Mouse (Mus musculus): ENCODE measurements around the gene Ptprt. TPM values are rescaled to one million over a fixed set of nuclear protein-coding genes. Genes with fewer than 3 reads are reported as not detected.
A peak's percentile ranks its signal among the peaks of the same experiment; 100 is the strongest.

Gene Ptprt
- polyA plus RNA-seq, 1 experiment from 2014 or later, result 0.05 TPM

DNA sequence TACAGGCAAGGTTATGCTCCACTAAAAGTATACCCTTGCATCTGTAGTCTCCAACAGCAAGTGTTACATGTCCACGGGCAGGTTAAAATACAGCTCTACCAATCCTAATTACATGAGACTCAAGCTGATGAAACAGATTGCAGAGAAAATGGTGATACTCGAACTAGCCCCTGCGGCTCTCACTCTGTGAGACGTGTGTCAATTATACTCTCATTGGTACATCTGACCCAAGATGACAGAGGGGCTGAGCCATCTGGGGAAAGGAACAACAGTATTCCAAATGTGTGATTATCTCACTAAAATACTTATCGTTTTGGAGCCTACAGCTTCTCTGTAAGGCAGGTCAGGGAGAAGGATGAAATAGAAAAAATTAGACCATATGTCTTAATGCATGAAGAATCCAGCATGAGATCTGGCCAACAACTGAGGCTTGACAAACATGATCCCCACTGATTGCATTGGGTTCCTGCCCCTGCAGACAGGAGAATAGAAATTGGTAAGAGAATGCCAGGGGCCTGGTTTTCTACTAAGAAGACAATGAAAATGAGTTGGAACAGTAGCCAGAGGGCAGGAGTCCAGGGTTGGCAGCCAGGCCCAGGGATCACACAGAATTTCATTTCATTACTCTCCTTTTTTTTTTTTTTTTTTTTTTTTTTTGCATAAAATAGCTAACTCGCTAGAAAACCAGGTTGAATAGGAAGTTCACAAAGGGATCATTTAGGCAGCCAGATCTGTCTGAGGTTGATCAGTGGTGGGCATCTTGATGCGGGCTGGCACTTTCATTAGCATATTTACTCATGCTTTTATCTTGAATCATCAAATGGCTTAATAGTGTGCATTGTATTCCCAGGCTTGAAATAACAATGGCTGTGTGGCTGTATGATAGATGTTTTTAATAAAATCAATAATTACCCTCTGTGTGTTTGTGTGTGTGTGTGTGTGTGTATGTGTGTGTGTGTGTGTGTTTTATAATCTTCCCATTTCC lies 699.5 kb downstream of the Ptprt start:
- Histone ChIP-seq H3K36me3 (ENCODE audit: control insufficient read depth, insufficient read depth) (no peaks in the 10 kb centered on the region), H3K9me3 (replicated peaks; ENCODE audit: control insufficient read depth, low read length) (no peaks in the 10 kb centered on the region), H3K9ac (ENCODE audit: low read depth, low read length) (no peak overlapping the region), H3K4me2 (ENCODE audit: low read depth, low read length) (no peak overlapping the region), H3K27me3 (ENCODE audit: control insufficient read depth, insufficient read depth, low read depth, low read length) (no peaks in the 10 kb centered on the region), H3K27ac (ENCODE audit: low read length) (no peak overlapping the region), H3K4me1 (ENCODE audit: control insufficient read depth, low read depth, low read length) (no peaks in the 10 kb centered on the region), H3K4me3 (ENCODE audit: low read depth, low read length) (no peak overlapping the region)
- ATAC-seq (ENCODE audit: low read depth), result no peak
- 60% methylated on average over 7 of the region's 7 CpGs for WGBS (ENCODE audit: insufficient replicate concordance)

DNA sequence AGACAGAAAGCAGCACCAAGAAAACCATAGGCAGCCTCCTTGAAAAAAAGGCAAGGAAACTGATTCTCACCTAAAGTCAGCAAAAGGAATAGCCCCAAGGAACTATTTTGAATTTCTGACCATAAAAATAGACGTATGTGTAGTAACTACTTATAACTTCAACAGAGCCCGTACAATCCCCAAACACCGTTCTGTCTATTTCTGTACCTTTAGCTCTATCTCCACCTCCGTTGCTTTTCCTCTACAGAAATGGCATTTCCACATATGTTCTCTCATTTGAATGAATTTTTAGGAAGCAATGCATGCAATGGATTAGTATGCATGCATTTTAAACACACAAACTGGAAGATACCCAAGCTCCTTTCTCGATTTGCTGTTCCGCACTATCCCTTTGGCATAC lies 715.5 kb downstream of the Ptprt start:
- Histone ChIP-seq H3K27ac (ENCODE audit: low read length) (no peak overlapping the region), H3K9ac (ENCODE audit: low read depth, low read length) (no peak overlapping the region), H3K4me1 (ENCODE audit: control insufficient read depth, low read depth, low read length) (peaks cover 2% of the 10 kb centered on the region), H3K27me3 (ENCODE audit: control insufficient read depth, insufficient read depth, low read depth, low read length) (no peaks in the 10 kb centered on the region), H3K36me3 (ENCODE audit: control insufficient read depth, insufficient read depth) (no peaks in the 10 kb centered on the region), H3K4me3 (ENCODE audit: low read depth, low read length) (no peak overlapping the region), H3K4me2 (ENCODE audit: low read depth, low read length) (no peak overlapping the region), H3K9me3 (replicated peaks; ENCODE audit: control insufficient read depth, low read length) (no peaks in the 10 kb centered on the region)
- no peak for ATAC-seq (ENCODE audit: low read depth)
- 75% methylated on average over 6 of the region's 6 CpGs for WGBS (ENCODE audit: insufficient replicate concordance)

DNA sequence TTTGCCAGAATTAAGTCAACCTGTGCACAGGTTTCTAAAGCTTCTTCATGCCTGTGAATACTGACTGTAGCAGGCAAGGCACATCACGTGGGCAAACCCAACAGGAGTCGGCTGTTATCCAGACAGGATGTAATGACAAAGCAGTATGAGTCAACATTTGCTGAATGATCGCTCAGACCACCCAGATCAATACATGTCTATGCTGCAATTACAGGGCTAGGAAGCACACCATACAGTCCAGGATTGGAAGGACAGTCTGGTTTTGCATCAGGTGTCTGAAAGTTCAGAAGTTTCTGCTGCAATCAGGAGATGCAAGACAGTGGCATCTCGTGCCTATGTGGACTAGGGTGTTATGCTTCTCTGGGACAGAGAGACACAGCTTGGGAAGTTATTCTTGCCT lies 716.3 kb downstream of the Ptprt start:
- no peak overlapping the region for H3K9ac ChIP-seq (ENCODE audit: low read depth, low read length)
- H3K27me3 ChIP-seq (ENCODE audit: control insufficient read depth, insufficient read depth, low read depth, low read length), result no peaks in the 10 kb centered on the region
- H3K27ac ChIP-seq (ENCODE audit: low read length), result no peak overlapping the region
- 40% methylated on average over 4 of the region's 4 CpGs for WGBS (ENCODE audit: insufficient replicate concordance)
- no peaks in the 10 kb centered on the region for H3K36me3 ChIP-seq (ENCODE audit: control insufficient read depth, insufficient read depth)
- no peaks in the 10 kb centered on the region for H3K9me3 ChIP-seq (replicated peaks; ENCODE audit: control insufficient read depth, low read length)
- H3K4me1 ChIP-seq (ENCODE audit: control insufficient read depth, low read depth, low read length), result peaks cover 2% of the 10 kb centered on the region
- no peak overlapping the region for H3K4me2 ChIP-seq (ENCODE audit: low read depth, low read length)
- H3K4me3 ChIP-seq (ENCODE audit: low read depth, low read length), result no peak overlapping the region
- peak; percentile 81 for ATAC-seq (ENCODE audit: low read depth)

DNA sequence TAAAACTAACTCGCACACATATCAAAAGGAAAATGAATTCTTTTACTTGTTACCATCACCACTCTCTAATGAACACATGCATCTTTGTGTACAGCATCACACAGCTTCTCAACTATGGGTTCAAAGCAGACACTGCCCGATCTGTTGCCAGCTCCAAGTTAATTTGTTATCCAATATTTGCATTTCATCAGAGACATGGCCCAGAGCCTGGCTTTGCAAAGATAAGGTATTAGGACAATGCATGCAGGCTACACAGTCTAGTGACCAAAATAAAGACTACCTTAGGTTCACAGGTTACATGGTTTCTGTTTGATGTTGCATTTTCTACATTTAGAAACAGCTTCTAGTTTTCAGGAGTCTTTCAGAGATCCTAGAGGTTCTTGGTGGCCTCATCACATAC lies 719.0 kb downstream of the Ptprt start:
- Histone ChIP-seq H3K27ac (ENCODE audit: low read length) (peak overlapping the region; percentile 60), H3K4me1 (ENCODE audit: control insufficient read depth, low read depth, low read length) (peaks cover 2% of the 10 kb centered on the region), H3K27me3 (ENCODE audit: control insufficient read depth, insufficient read depth, low read depth, low read length) (no peaks in the 10 kb centered on the region), H3K36me3 (ENCODE audit: control insufficient read depth, insufficient read depth) (no peaks in the 10 kb centered on the region), H3K4me2 (ENCODE audit: low read depth, low read length) (no peak overlapping the region), H3K9me3 (replicated peaks; ENCODE audit: control insufficient read depth, low read length) (no peaks in the 10 kb centered on the region), H3K9ac (ENCODE audit: low read depth, low read length) (no peak overlapping the region), H3K4me3 (ENCODE audit: low read depth, low read length) (no peak overlapping the region)
- ATAC-seq (ENCODE audit: low read depth), result peak; percentile 78
- 42% methylated on average over 2 of the region's 2 CpGs for WGBS (ENCODE audit: insufficient replicate concordance)

DNA sequence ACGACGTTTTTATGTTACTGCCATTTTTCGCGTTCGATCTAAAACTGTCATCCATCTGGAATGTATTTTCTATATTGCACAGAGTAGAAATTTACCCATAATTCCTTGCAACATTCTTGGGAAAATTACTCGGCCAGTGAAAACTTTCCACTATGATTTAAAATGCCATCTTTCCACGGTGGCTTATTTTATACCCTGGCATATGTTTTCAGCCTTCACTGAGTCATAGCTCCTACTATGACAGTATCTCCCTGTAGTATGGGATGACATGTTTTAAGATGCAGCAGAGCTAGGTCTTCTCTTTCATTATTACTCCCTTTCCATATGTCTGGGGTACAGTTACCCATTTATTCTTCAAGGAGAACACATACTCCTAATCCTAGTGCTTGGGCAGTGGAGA lies 753.7 kb downstream of the Ptprt start:
- no peaks in the 10 kb centered on the region for H3K27me3 ChIP-seq (ENCODE audit: control insufficient read depth, insufficient read depth, low read depth, low read length)
- H3K9ac ChIP-seq (ENCODE audit: low read depth, low read length), result no peak overlapping the region
- no peaks in the 10 kb centered on the region for H3K9me3 ChIP-seq (replicated peaks; ENCODE audit: control insufficient read depth, low read length)
- no peak overlapping the region for H3K4me2 ChIP-seq (ENCODE audit: low read depth, low read length)
- H3K36me3 ChIP-seq (ENCODE audit: control insufficient read depth, insufficient read depth), result no peaks in the 10 kb centered on the region
- no peak overlapping the region for H3K4me3 ChIP-seq (ENCODE audit: low read depth, low read length)
- H3K4me1 ChIP-seq (ENCODE audit: control insufficient read depth, low read depth, low read length), result no peaks in the 10 kb centered on the region
- ATAC-seq (ENCODE audit: low read depth), result no peak
- 80% methylated on average over 7 of the region's 7 CpGs for WGBS (ENCODE audit: insufficient replicate concordance)
- no peak overlapping the region for H3K27ac ChIP-seq (ENCODE audit: low read length)

DNA sequence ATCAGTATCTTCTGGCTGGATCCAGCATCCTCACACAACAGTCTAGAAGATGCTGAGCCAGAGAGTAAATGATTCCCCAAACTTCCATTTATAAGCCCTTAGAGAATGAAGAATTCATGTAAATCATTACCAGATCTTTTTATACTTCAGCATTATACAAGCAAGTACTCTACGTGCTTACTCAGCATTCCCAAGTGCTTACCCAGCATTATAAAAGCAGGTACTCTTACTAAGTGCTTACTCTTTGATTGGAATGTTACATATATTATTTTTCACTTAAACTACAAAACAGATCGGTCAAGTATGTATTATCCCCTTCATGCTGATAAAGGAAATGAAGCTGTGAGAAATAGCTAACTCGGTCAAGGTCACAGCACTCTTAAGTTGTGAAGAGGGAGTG lies 758.8 kb downstream of the Ptprt start:
- no peak overlapping the region for H3K4me3 ChIP-seq (ENCODE audit: low read depth, low read length)
- H3K36me3 ChIP-seq (ENCODE audit: control insufficient read depth, insufficient read depth), result no peaks in the 10 kb centered on the region
- H3K9me3 ChIP-seq (replicated peaks; ENCODE audit: control insufficient read depth, low read length), result no peaks in the 10 kb centered on the region
- no peaks in the 10 kb centered on the region for H3K4me1 ChIP-seq (ENCODE audit: control insufficient read depth, low read depth, low read length)
- no peak overlapping the region for H3K27ac ChIP-seq (ENCODE audit: low read length)
- ATAC-seq (ENCODE audit: low read depth), result no peak
- no peak overlapping the region for H3K9ac ChIP-seq (ENCODE audit: low read depth, low read length)
- no peaks in the 10 kb centered on the region for H3K27me3 ChIP-seq (ENCODE audit: control insufficient read depth, insufficient read depth, low read depth, low read length)
- H3K4me2 ChIP-seq (ENCODE audit: low read depth, low read length), result no peak overlapping the region
- 64% methylated on average over 3 of the region's 3 CpGs for WGBS (ENCODE audit: insufficient replicate concordance)

DNA sequence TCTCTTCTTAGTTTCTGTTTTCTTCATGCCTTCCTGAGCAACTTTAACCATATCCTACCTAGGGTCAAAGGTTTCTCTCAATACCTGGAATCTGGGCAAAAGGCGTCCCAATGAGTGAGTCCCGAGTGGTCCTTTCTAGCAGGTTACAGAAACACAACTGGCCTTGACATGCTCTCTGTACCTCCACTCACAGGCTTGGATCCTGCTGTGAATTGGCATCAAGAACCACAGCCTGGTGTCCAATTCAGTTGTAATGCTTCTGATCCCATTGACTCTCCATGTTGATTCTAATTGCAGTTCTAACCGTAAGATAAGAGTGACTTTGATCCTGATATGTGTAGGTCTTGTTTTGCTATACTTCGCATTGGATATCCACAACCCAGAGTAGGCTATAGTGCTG lies 776.5 kb downstream of the Ptprt start:
- H3K27ac ChIP-seq (ENCODE audit: low read length), result no peak overlapping the region
- H3K36me3 ChIP-seq (ENCODE audit: control insufficient read depth, insufficient read depth), result no peaks in the 10 kb centered on the region
- ATAC-seq (ENCODE audit: low read depth), result no peak
- 69% methylated on average over 4 of the region's 4 CpGs for WGBS (ENCODE audit: insufficient replicate concordance)
- no peak overlapping the region for H3K4me3 ChIP-seq (ENCODE audit: low read depth, low read length)
- no peak overlapping the region for H3K9ac ChIP-seq (ENCODE audit: low read depth, low read length)
- no peaks in the 10 kb centered on the region for H3K9me3 ChIP-seq (replicated peaks; ENCODE audit: control insufficient read depth, low read length)
- H3K27me3 ChIP-seq (ENCODE audit: control insufficient read depth, insufficient read depth, low read depth, low read length), result no peaks in the 10 kb centered on the region
- no peaks in the 10 kb centered on the region for H3K4me1 ChIP-seq (ENCODE audit: control insufficient read depth, low read depth, low read length)
- H3K4me2 ChIP-seq (ENCODE audit: low read depth, low read length), result no peak overlapping the region

DNA sequence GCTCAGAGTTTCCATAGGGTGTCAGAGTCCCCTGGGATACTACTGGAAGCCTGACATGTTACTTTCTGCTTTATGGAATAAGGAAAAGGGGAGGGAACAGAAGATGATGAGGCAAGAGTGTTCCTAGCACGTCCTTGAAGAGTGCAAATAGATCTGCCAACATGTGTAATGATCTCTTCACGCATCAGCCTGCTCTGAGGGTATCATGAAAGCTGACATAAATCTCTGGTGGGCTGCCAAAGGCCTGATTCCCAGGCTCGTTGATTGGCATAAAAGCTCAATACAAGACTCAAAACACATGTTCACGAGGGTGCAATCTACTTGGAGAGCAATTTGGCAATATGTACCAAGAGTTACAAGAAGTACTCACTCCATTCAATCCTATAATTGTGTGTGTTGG lies 778.4 kb downstream of the Ptprt start:
- Histone ChIP-seq H3K4me2 (ENCODE audit: low read depth, low read length) (no peak overlapping the region), H3K4me3 (ENCODE audit: low read depth, low read length) (no peak overlapping the region), H3K27me3 (ENCODE audit: control insufficient read depth, insufficient read depth, low read depth, low read length) (no peaks in the 10 kb centered on the region), H3K9me3 (replicated peaks; ENCODE audit: control insufficient read depth, low read length) (no peaks in the 10 kb centered on the region), H3K9ac (ENCODE audit: low read depth, low read length) (no peak overlapping the region), H3K36me3 (ENCODE audit: control insufficient read depth, insufficient read depth) (no peaks in the 10 kb centered on the region), H3K27ac (ENCODE audit: low read length) (no peak overlapping the region), H3K4me1 (ENCODE audit: control insufficient read depth, low read depth, low read length) (no peaks in the 10 kb centered on the region)
- WGBS (ENCODE audit: insufficient replicate concordance), result 33% methylated on average over 4 of the region's 4 CpGs
- ATAC-seq (ENCODE audit: low read depth), result no peak

DNA sequence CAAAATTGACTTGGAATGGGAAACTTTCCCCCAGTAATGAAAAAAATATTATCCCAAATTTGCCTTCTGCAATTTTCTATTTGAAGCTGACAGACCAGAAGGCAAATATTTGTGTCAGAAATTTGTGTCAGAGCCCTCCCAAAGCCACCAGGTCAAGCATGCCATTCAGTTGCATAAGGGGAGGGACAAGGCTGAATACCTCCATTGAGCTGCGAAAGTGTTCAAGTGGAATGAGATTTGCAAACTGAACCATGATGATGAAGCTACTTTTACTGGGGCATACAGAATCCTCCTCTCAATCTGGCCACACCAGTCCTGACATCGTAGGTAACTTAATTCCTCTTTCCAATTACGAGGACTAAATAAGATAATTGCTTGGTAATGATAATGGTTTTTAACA lies 780.0 kb downstream of the Ptprt start:
- Histone ChIP-seq H3K4me1 (ENCODE audit: control insufficient read depth, low read depth, low read length) (no peaks in the 10 kb centered on the region), H3K9ac (ENCODE audit: low read depth, low read length) (no peak overlapping the region), H3K4me2 (ENCODE audit: low read depth, low read length) (no peak overlapping the region), H3K27ac (ENCODE audit: low read length) (no peak overlapping the region), H3K36me3 (ENCODE audit: control insufficient read depth, insufficient read depth) (no peaks in the 10 kb centered on the region), H3K4me3 (ENCODE audit: low read depth, low read length) (no peak overlapping the region), H3K9me3 (replicated peaks; ENCODE audit: control insufficient read depth, low read length) (no peaks in the 10 kb centered on the region), H3K27me3 (ENCODE audit: control insufficient read depth, insufficient read depth, low read depth, low read length) (no peaks in the 10 kb centered on the region)
- WGBS (ENCODE audit: insufficient replicate concordance), result 64% methylated on average over 3 of the region's 3 CpGs
- no peak for ATAC-seq (ENCODE audit: low read depth)

Measured in liver, embryonic 16.5 days (tissue).